Mouse (Mus musculus) urinary bladder, postnatal 14 days (tissue): ENCODE data around the gene Gucy2g.
"Not testable (repeated sequence)": the region's sequence is repeated elsewhere in the genome, so short reads cannot be mapped to it uniquely, and the experiment has no call there.

Experiments
- DNase-seq: peaks from one replicate; pipeline ENCODE4 v3.0.0; 2021; ENCODE audit warnings: low spot score

The Gucy2g gene

DNA sequence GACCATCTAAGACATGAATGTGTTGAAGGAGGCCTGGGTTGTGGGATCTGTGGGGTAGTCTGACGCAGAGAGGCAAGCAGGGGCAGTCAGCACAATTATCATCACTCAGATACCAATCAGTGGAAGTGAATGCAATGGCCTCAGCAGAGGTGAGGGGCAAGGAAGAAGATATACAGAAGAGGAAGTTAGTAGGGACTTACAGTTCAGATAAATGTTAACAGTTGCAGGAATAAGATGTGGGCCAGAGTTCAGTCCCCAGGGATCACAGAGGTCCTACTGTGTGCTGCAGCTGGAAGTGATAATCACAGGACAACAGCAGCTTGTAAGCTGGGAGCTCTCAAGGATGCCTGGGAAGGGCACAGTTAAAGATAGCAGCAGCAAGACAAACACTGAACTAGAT lies 76.9 kb downstream of the Gucy2g start:
- DNase-seq: no peak

DNA sequence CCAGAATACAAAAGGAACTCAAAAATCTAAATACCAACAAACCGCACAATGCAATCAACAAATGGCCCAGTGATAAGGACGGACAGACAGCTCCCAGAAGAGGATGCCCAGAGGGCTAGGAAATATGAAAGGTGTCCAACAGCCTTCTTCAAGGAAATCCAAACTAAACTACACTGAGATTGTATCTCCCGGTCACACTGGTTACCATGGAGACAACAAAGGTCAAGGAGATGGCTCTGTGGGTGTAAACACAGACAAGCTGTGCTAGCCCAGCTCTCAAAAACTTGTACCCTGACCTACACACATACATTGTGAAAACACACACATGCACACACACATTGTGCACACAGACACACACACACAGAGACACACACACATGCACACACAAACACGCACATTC lies 78.8 kb downstream of the Gucy2g start:
- no peak for DNase-seq

DNA sequence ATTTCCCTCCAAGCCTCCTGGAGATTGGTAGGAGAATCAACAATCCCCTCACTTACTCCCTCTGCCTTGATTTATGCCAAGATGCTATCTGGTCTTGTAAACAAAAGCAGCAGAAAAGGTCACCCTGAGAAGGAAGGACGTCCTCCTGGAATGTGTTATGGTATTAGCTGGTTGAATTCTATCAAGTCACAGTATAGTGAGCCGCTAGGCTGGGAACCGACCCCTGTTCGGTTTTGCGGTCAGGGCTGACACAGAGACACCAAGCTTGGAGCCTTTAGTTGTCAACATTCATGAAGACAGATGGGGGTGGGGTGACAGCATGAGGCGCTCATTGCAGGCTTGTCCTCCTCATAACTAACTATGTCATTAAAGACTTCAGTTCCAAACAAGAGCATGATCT lies 81.2 kb downstream of the Gucy2g start:
- no peak for DNase-seq

DNA sequence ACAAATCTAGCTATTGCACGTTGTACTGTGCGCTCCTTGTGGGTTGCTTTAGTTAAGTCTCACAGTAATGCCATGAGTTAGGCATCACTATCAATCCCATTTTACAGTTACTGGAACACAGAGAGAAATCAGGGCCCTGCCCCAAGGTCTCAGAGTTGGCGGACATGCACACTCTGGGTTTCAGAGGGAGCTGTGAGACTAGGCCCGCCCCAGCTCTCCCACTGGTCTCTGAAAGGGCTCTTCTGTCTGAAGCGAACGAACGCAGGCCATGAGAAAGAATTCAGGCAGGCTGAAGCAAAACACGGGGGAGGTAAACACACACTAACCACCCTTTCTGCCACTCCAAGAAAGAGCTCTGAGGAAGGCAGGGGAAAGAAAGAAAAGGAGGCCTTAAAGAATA lies 82.4 kb downstream of the Gucy2g start:
- no peak for DNase-seq

DNA sequence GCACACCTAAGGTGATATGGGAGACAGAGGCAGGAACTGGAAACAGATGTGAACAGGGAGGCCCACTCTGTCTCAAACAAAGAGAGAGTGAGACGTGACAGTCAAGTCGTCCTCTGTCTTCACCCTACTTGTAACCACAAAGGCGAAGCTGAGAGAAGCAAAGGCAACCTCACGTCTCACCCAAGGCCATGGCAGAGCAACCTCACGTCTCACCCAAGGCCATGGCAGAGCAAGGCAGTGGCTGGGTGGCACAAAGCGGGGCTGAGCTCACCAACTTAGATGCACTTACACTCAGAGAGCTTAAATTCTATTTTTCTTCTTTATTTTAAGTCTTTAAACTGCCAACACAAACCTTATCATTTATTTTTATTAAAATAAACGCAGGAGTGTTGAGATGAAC lies 84.0 kb downstream of the Gucy2g start:
- DNase-seq: no peak

DNA sequence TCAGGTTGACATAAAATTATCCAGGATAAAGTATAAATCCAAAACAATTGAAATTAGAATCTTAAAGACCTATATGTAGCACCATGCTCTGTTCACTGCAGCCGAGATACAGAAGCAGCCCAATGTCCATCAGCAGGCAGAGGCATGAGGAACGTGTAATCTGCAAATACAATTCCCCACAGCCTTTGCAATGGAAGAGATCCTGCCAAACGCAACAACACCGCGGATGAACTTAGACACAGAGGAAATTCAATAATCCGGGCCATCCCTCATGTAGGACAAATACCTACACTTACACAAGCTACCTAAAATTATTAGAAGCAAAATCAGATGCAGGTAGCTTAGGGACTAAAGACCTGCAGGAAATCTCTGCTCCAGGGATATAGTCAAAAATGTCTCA lies 88.1 kb downstream of the Gucy2g start:
- DNase-seq: no peak

DNA sequence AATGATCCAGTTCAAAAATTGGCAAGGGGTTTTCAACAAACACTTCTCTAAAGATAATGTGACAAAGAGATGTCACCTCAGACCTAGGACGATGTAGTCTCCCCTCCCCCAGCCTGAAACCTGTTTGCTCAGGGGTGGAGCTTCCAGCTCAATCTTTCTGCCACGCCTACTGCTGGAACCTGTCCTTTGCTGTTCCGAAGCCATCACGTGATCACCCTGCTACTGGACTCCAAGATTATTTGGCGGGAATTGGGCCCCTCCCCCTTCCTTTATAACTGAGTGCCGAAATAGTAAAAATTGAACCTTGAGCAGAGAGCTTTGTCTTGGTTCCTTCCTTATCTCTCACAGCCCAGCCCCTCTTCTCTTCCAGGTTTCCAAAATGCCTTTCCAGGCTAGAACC lies 88.8 kb downstream of the Gucy2g start:
- DNase-seq: not testable (repeated sequence)

DNA sequence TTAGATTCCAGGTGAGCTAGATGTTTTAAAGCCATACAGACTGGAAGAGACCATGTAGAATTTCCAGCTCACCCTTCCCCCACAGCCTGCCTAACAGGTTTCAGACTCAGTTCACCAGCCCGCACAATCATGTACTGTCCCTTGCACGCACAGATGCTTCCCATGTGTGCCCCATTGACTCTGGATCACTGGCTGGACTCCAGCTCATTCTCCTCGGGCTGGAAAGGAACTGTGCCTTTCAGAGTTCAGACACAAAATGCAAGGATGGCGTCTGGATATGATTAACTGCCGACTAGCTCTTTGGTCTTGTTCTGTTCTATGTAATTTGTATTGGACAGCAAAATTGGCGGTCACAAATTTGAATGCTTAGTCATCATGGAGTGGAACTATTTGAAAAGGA lies 91.4 kb downstream of the Gucy2g start:
- no peak for DNase-seq

GRCm38 (mm10) chr19:55148109-55148508 lies 92.9 kb downstream of the Gucy2g start:
- no peak for DNase-seq
